Mouse (Mus musculus): Measurements from ENCODE around the gene Scel. TPM values are rescaled to one million over a fixed set of nuclear protein-coding genes. Genes with fewer than 3 reads are reported as not detected.

Gene Scel
- polyA plus RNA-seq, 1 experiment: 0.07 TPM

GRCm38 (mm10) chr14:103629639-103630364, 116.7 kb downstream of the Scel start:
- Histone ChIP-seq H3K27me3 (ENCODE audit: control insufficient read depth, insufficient read depth, low read length) (no peaks in the 10 kb centered on the region), H3K27ac (ENCODE audit: control insufficient read depth, insufficient read depth, low read length) (no peak overlapping the region), H3K4me1 (replicated peaks; ENCODE audit: control insufficient read depth, insufficient read depth, low read length) (no peaks in the 10 kb centered on the region), H3K36me3 (ENCODE audit: control insufficient read depth, insufficient read depth, low read length) (no peaks in the 10 kb centered on the region), H3K4me3 (ENCODE audit: control insufficient read depth, insufficient read depth, low read length) (no peak overlapping the region)
- TF ChIP-seq CTCF (IDR thresholded peaks at IDR 0.05; ENCODE audit: borderline replicate concordance, control insufficient read depth, extremely low read depth, insufficient read depth, low read length, poor library complexity): no peak
- WGBS: 94% methylated on average over 7 of the region's 7 CpGs
- no peak for DNase-seq

GRCm38 (mm10) chr14:103630545-103630944, 117.4 kb downstream of the Scel start:
- Histone ChIP-seq H3K4me3 (ENCODE audit: control insufficient read depth, insufficient read depth, low read length) (no peak overlapping the region), H3K27ac (ENCODE audit: control insufficient read depth, insufficient read depth, low read length) (no peak overlapping the region), H3K36me3 (ENCODE audit: control insufficient read depth, insufficient read depth, low read length) (no peaks in the 10 kb centered on the region), H3K27me3 (ENCODE audit: control insufficient read depth, insufficient read depth, low read length) (no peaks in the 10 kb centered on the region), H3K4me1 (replicated peaks; ENCODE audit: control insufficient read depth, insufficient read depth, low read length) (no peaks in the 10 kb centered on the region)
- 86% methylated on average over 8 of the region's 8 CpGs for WGBS
- DNase-seq: peak; percentile 75
- TF ChIP-seq CTCF (IDR thresholded peaks at IDR 0.05; ENCODE audit: borderline replicate concordance, control insufficient read depth, extremely low read depth, insufficient read depth, low read length, poor library complexity) (peak; percentile 79; the same call in 1 of the 2 replicates), POLR2A (IDR thresholded peaks at IDR 0.05; ENCODE audit: control insufficient read depth, extremely low read depth, insufficient read depth, low read length, poor library complexity) (no peak)

- no peak for DNase-seq
- no peaks in the 10 kb centered on the region for H3K27me3 ChIP-seq (ENCODE audit: control insufficient read depth, insufficient read depth, low read length)
- H3K27ac ChIP-seq (ENCODE audit: control insufficient read depth, insufficient read depth, low read length): no peak overlapping the region
- H3K36me3 ChIP-seq (ENCODE audit: control insufficient read depth, insufficient read depth, low read length): no peaks in the 10 kb centered on the region
- WGBS: 94% methylated on average over 3 of the region's 3 CpGs
- TF ChIP-seq CTCF (IDR thresholded peaks at IDR 0.05; ENCODE audit: borderline replicate concordance, control insufficient read depth, extremely low read depth, insufficient read depth, low read length, poor library complexity): no peak
- no peak for TF ChIP-seq POLR2A (IDR thresholded peaks at IDR 0.05; ENCODE audit: control insufficient read depth, extremely low read depth, insufficient read depth, low read length, poor library complexity)
- H3K4me1 ChIP-seq (replicated peaks; ENCODE audit: control insufficient read depth, insufficient read depth, low read length): peaks cover 4% of the 10 kb centered on the region
- no peak overlapping the region for H3K4me3 ChIP-seq (ENCODE audit: control insufficient read depth, insufficient read depth, low read length)
These were observed 130.8 kb downstream of the Scel start for GRCm38 (mm10) chr14:103643933-103644332.

GRCm38 (mm10) chr14:103647981-103648380, 134.8 kb downstream of the Scel start:
- TF ChIP-seq POLR2A (IDR thresholded peaks at IDR 0.05; ENCODE audit: control insufficient read depth, extremely low read depth, insufficient read depth, low read length, poor library complexity): no peak
- no peak for TF ChIP-seq CTCF (IDR thresholded peaks at IDR 0.05; ENCODE audit: borderline replicate concordance, control insufficient read depth, extremely low read depth, insufficient read depth, low read length, poor library complexity)
- H3K27ac ChIP-seq (ENCODE audit: control insufficient read depth, insufficient read depth, low read length): no peak overlapping the region
- no peak for DNase-seq
- no peaks in the 10 kb centered on the region for H3K36me3 ChIP-seq (ENCODE audit: control insufficient read depth, insufficient read depth, low read length)
- no peak overlapping the region for H3K4me3 ChIP-seq (ENCODE audit: control insufficient read depth, insufficient read depth, low read length)
- no peaks in the 10 kb centered on the region for H3K27me3 ChIP-seq (ENCODE audit: control insufficient read depth, insufficient read depth, low read length)
- 95% methylated on average over 2 of the region's 2 CpGs for WGBS
- H3K4me1 ChIP-seq (replicated peaks; ENCODE audit: control insufficient read depth, insufficient read depth, low read length): peaks cover 12% of the 10 kb centered on the region

- H3K36me3 ChIP-seq (ENCODE audit: control insufficient read depth, insufficient read depth, low read length): no peaks in the 10 kb centered on the region
- TF ChIP-seq POLR2A (IDR thresholded peaks at IDR 0.05; ENCODE audit: control insufficient read depth, extremely low read depth, insufficient read depth, low read length, poor library complexity): no peak
- no peak for TF ChIP-seq CTCF (IDR thresholded peaks at IDR 0.05; ENCODE audit: borderline replicate concordance, control insufficient read depth, extremely low read depth, insufficient read depth, low read length, poor library complexity)
- H3K4me1 ChIP-seq (replicated peaks; ENCODE audit: control insufficient read depth, insufficient read depth, low read length): peaks cover 12% of the 10 kb centered on the region
- no peaks in the 10 kb centered on the region for H3K27me3 ChIP-seq (ENCODE audit: control insufficient read depth, insufficient read depth, low read length)
- peak; percentile 18 for DNase-seq
- WGBS: 33% methylated on average over 12 of the region's 12 CpGs
- no peak overlapping the region for H3K4me3 ChIP-seq (ENCODE audit: control insufficient read depth, insufficient read depth, low read length)
- no peak overlapping the region for H3K27ac ChIP-seq (ENCODE audit: control insufficient read depth, insufficient read depth, low read length)
These were observed 135.6 kb downstream of the Scel start for GRCm38 (mm10) chr14:103648623-103649255.

GRCm38 (mm10) chr14:103649302-103649701, 136.2 kb downstream of the Scel start:
- Histone ChIP-seq H3K4me1 (replicated peaks; ENCODE audit: control insufficient read depth, insufficient read depth, low read length) (peaks cover 12% of the 10 kb centered on the region), H3K27me3 (ENCODE audit: control insufficient read depth, insufficient read depth, low read length) (no peaks in the 10 kb centered on the region), H3K27ac (ENCODE audit: control insufficient read depth, insufficient read depth, low read length) (no peak overlapping the region), H3K36me3 (ENCODE audit: control insufficient read depth, insufficient read depth, low read length) (no peaks in the 10 kb centered on the region), H3K4me3 (ENCODE audit: control insufficient read depth, insufficient read depth, low read length) (no peak overlapping the region)
- DNase-seq: no peak
- 43% methylated on average over 4 of the region's 4 CpGs for WGBS
- TF ChIP-seq CTCF (IDR thresholded peaks at IDR 0.05; ENCODE audit: borderline replicate concordance, control insufficient read depth, extremely low read depth, insufficient read depth, low read length, poor library complexity): no peak
- TF ChIP-seq POLR2A (IDR thresholded peaks at IDR 0.05; ENCODE audit: control insufficient read depth, extremely low read depth, insufficient read depth, low read length, poor library complexity): no peak

Data from thymus, adult 2 months (tissue).